Mouse (Mus musculus) WW6 (cell line): ENCODE data around the gene Rad9a.

ENCODE experiments used
- DNase-seq: peaks from one replicate; pipeline ENCODE4 v3.0.0-alpha.2; 2013; ENCODE audit warnings: low read depth, low spot score

Rad9a gene

GRCm38 (mm10) chr19:4218293-4218692 is 16.8 kb upstream of the Rad9a start:
- no peak for DNase-seq

GRCm38 (mm10) chr19:4217855-4218254 is 16.4 kb upstream of the Rad9a start:
- no peak for DNase-seq

GRCm38 (mm10) chr19:4217140-4217539 is 15.7 kb upstream of the Rad9a start:
- no peak for DNase-seq

GRCm38 (mm10) chr19:4216041-4216685 is 14.7 kb upstream of the Rad9a start:
- no peak for DNase-seq

GRCm38 (mm10) chr19:4215451-4215840 is 14.0 kb upstream of the Rad9a start:
- DNase-seq, result no peak

- no peak for DNase-seq
Measured at GRCm38 (mm10) chr19:4214771-4215450, 13.4 kb upstream of the Rad9a start.

- no peak for DNase-seq
Measured at GRCm38 (mm10) chr19:4214071-4214770, 12.8 kb upstream of the Rad9a start, which contains the start of the genes Clcf1 and AC109138.7. Clcf1 (plus strand) TSS chr19:4214238. AC109138.7 (plus strand) TSS chr19:4214357.

GRCm38 (mm10) chr19:4213524-4213974 is 12.1 kb upstream of the Rad9a start:
- DNase-seq, result no peak

GRCm38 (mm10) chr19:4211891-4212588 is 10.6 kb upstream of the Rad9a start:
- DNase-seq, result no peak

GRCm38 (mm10) chr19:4208563-4208962 is 7.1 kb upstream of the Rad9a start:
- DNase-seq, result no peak

GRCm38 (mm10) chr19:4206971-4207370 is 5.5 kb upstream of the Rad9a start:
- DNase-seq, result no peak

GRCm38 (mm10) chr19:4204889-4205288 is 3.4 kb upstream of the Rad9a start:
- no peak for DNase-seq

- no peak for DNase-seq
Measured at GRCm38 (mm10) chr19:4203604-4204326, 2.3 kb upstream of the Rad9a start.

- no peak for DNase-seq
Measured at GRCm38 (mm10) chr19:4203148-4203547, 1.7 kb upstream of the Rad9a start.

GRCm38 (mm10) chr19:4202149-4202548 is 687 bp upstream of the Rad9a start:
- DNase-seq, result no peak

GRCm38 (mm10) chr19:4197180-4197579 is 4.3 kb downstream of the Rad9a start:
- no peak for DNase-seq

- DNase-seq, result no peak
Measured at GRCm38 (mm10) chr19:4196548-4196947, 4.9 kb downstream of the Rad9a start.

GRCm38 (mm10) chr19:4196048-4196447 is 5.4 kb downstream of the Rad9a start:
- no peak for DNase-seq

- no peak for DNase-seq
Measured at GRCm38 (mm10) chr19:4194776-4195650, 6.4 kb downstream of the Rad9a start.

GRCm38 (mm10) chr19:4194021-4194724 is 7.3 kb downstream of the Rad9a start:
- no peak for DNase-seq
